In the genomic region with DNA sequence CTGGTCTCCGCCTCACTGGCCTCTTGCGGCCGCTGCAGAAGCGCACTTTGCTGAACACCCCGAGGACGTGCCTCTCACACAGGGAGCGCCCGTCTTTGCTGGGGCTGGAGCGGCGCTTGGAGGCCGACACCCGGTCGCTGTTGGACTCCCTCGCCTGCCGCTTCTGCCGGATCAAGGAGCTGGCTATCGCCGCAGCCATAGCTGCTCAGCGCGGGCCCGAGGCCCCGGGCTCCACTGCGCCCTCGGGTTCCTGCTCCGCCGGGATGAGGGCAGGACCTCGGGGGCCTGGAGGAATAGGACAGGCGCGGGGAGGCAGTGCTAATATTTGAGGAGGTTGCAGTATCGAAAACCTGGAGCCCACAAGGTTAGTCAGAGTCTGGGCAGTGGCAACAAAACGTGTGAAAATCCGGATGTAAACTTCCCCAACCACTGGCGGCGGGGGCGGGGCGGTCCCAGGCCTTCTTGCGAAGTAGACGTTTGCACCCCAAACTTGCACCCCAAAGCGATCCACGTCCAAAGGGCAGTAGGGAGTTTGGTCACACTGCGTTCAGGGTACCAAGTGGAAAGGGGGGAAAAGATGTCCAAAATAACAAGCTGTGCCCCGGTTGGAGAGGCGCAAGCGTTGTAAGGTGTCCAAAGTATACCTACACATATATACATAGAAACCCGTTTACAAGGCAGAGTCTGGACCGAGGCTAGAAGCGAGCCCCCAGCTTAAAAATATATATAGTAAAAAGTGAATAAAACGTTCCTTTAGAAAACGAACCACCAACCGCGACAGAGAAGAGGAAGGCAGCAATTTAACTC, we compare ENCODE assay signal across 9 mouse cellular contexts.
A peak's percentile ranks its signal among the peaks of the same experiment; 100 is the strongest.
DNase-seq lines count a peak whose midpoint lies in the region; ATAC-seq lines count a peak whose summit lies in the region.
"Had no signal": no experiment of that assay in that cellular context is flagged by ENCODE, and none has a peak within 500 bp of the region (broad histone marks: within the 10 kb centered on the region; RNA-seq: fewer than 3 reads in every experiment).

No protein-coding gene starts in this region.

- peaks cover 16% of the 10 kb centered on the region; the same call in 1 of the 2 replicates for H3K4me1 ChIP-seq in heart, embryonic 13.5 days
- H3K4me1 ChIP-seq in embryonic facial prominence, embryonic 13.5 days = peaks cover 10% of the 10 kb centered on the region; the same call in 1 of the 2 replicates
- H3K4me1 ChIP-seq in hindbrain, embryonic 16.5 days (ENCODE audit: control insufficient read depth, insufficient read depth, low read depth, low read length) = peaks cover 11% of the 10 kb centered on the region
- H3K4me1 ChIP-seq in liver, embryonic 13.5 days (replicated peaks) = no peaks in the 10 kb centered on the region

- H3K36me3 ChIP-seq in heart, embryonic 13.5 days = no peaks in the 10 kb centered on the region
- no peaks in the 10 kb centered on the region for H3K36me3 ChIP-seq in embryonic facial prominence, embryonic 13.5 days
- no peaks in the 10 kb centered on the region for H3K36me3 ChIP-seq in hindbrain, embryonic 16.5 days (ENCODE audit: control insufficient read depth, insufficient read depth, low read length)
- no peaks in the 10 kb centered on the region for H3K36me3 ChIP-seq in liver, embryonic 13.5 days
- H3K36me3 ChIP-seq: G1E had no signal

- no peaks in the 10 kb centered on the region for H3K9me3 ChIP-seq in heart, embryonic 13.5 days
- H3K9me3 ChIP-seq in embryonic facial prominence, embryonic 13.5 days = no peaks in the 10 kb centered on the region
- no peaks in the 10 kb centered on the region for H3K9me3 ChIP-seq in hindbrain, embryonic 16.5 days (ENCODE audit: control insufficient read depth, low read length)
- H3K9me3 ChIP-seq in liver, embryonic 13.5 days (replicated peaks) = no peaks in the 10 kb centered on the region

- DNase-seq in heart, adult 9 months (ENCODE audit: low spot score in 2 of 2) = no peak
- DNase-seq in adrenal gland, postnatal 25 days = peak; percentile 48
- DNase-seq in liver, embryonic 13.5 days = no peak
- DNase-seq in ovary, postnatal 36 days (ENCODE audit: low spot score) = peak; percentile 49
- no peak for DNase-seq in thymus, postnatal 10 days (ENCODE audit: low spot score in 2 of 2)

- no peak for ATAC-seq in heart, embryonic 13.5 days (ENCODE audit: extremely low read depth, insufficient number of reproducible peaks, low FRiP score, low TSS enrichment)
- no peak; the same call in 1 of the 2 replicates for ATAC-seq in embryonic facial prominence, embryonic 13.5 days (ENCODE audit: insufficient number of reproducible peaks, insufficient read depth, low FRiP score, low TSS enrichment, low read depth)
- ATAC-seq in hindbrain, embryonic 16.5 days = peak; percentile 58
- ATAC-seq in liver, embryonic 13.5 days (ENCODE audit: low read depth) = no peak

- peak overlapping the region; percentile 99 for H3K4me2 ChIP-seq in heart, embryonic 13.5 days
- peak overlapping the region; percentile 100 for H3K4me2 ChIP-seq in embryonic facial prominence, embryonic 13.5 days
- H3K4me2 ChIP-seq in hindbrain, embryonic 16.5 days (ENCODE audit: low read length) = peak overlapping the region; percentile 84
- H3K4me2 ChIP-seq in liver, embryonic 13.5 days = peak overlapping the region; percentile 65

- WGBS in heart, embryonic 13.5 days = 1% methylated on average over 51 of the region's 51 CpGs
- under 1% methylated on average over 51 of the region's 51 CpGs for WGBS in embryonic facial prominence, embryonic 13.5 days
- WGBS in hindbrain, embryonic 16.5 days = under 1% methylated on average over 51 of the region's 51 CpGs
- 2% methylated on average over 51 of the region's 51 CpGs for WGBS in liver, embryonic 13.5 days (ENCODE audit: insufficient replicate concordance)

- H3K27me3 ChIP-seq in heart, embryonic 13.5 days (replicated peaks) = peaks cover 69% of the 10 kb centered on the region
- H3K27me3 ChIP-seq in embryonic facial prominence, embryonic 13.5 days = peaks cover 78% of the 10 kb centered on the region
- H3K27me3 ChIP-seq in hindbrain, embryonic 16.5 days (replicated peaks; ENCODE audit: control insufficient read depth, insufficient read depth, low read length) = no peaks in the 10 kb centered on the region
- peaks cover 58% of the 10 kb centered on the region for H3K27me3 ChIP-seq in liver, embryonic 13.5 days

- peak overlapping the region; percentile 76 for H3K9ac ChIP-seq in heart, embryonic 13.5 days
- peak overlapping the region; percentile 72 for H3K9ac ChIP-seq in embryonic facial prominence, embryonic 13.5 days
- peak overlapping the region; percentile 93 for H3K9ac ChIP-seq in hindbrain, embryonic 16.5 days (ENCODE audit: low read depth, low read length)
- H3K9ac ChIP-seq in liver, embryonic 13.5 days = no peak overlapping the region

- H3K27ac ChIP-seq in heart, embryonic 13.5 days (replicated peaks) = no peak overlapping the region
- no peak overlapping the region for H3K27ac ChIP-seq in embryonic facial prominence, embryonic 13.5 days
- H3K27ac ChIP-seq in hindbrain, embryonic 16.5 days (ENCODE audit: low read depth, low read length) = peak overlapping the region; percentile 93
- H3K27ac ChIP-seq in liver, embryonic 13.5 days = no peak overlapping the region

- H3K4me3 ChIP-seq in heart, embryonic 13.5 days = peak overlapping the region; percentile 69
- H3K4me3 ChIP-seq in embryonic facial prominence, embryonic 13.5 days = peak overlapping the region; percentile 67
- peak overlapping the region; percentile 84 for H3K4me3 ChIP-seq in hindbrain, embryonic 16.5 days (ENCODE audit: low read length)
- peak overlapping the region; percentile 53 for H3K4me3 ChIP-seq in liver, embryonic 13.5 days (replicated peaks)

Comparison
In these comparisons a context has a peak if more than half of its experiments do, and no peak if none do; other contexts are left out.
1. DNase-seq: peak in adrenal gland, postnatal 25 days (single experiment) and ovary, postnatal 36 days (single experiment); none in heart, adult 9 months (0 of 2), liver, embryonic 13.5 days (single experiment) and thymus, postnatal 10 days (0 of 2).
2. Peak in every context shown above with its lines, with median percentiles within 50 percentile points of each other: H3K4me2 ChIP-seq and H3K4me3 ChIP-seq.